Mouse (Mus musculus) myocyte (in vitro differentiated cells): Measurements from ENCODE around the gene Kifc3. TPM values are rescaled to one million over a fixed set of nuclear protein-coding genes. Genes with fewer than 3 reads are reported as not detected.
A peak's percentile ranks its signal among the peaks of the same experiment; 100 is the strongest.

Source experiments
- H3K27me3 ChIP-seq: one replicate; pipeline ENCODE4 v1.6.1; 2011; ENCODE audit not compliant: control insufficient read depth, insufficient read depth, insufficient read length
- H3K36me3 ChIP-seq: one replicate; pipeline ENCODE4 v1.6.1; 2011; ENCODE audit not compliant: control insufficient read depth, insufficient read depth
- H3K4me2 ChIP-seq: one replicate; pipeline ENCODE4 v1.6.1; 2011; ENCODE audit warnings: low read depth, control low read depth
- H3K4me3 ChIP-seq: one replicate; pipeline ENCODE4 v1.5.1; 2011; ENCODE audit warnings: mild to moderate bottlenecking, control low read depth, moderate library complexity
- H3K79me2 ChIP-seq: one replicate; pipeline ENCODE4 v1.6.1; 2011; ENCODE audit not compliant: control insufficient read depth, insufficient read depth
- H3ac ChIP-seq: one replicate; pipeline ENCODE4 v1.6.1; 2011; ENCODE audit not compliant: control insufficient read depth, insufficient read length
- CEBPB ChIP-seq: IDR thresholded peaks from 2 replicates; pipeline ENCODE4 v1.6.1; 2011; ENCODE audit warnings: mild to moderate bottlenecking, moderate library complexity; ENCODE audit not compliant: poor library complexity, insufficient read depth, severe bottlenecking
- E2F4 ChIP-seq: IDR thresholded peaks from one replicate; pipeline ENCODE4 v1.6.1; 2011; ENCODE audit warnings: mild to moderate bottlenecking, control low read depth, moderate library complexity; ENCODE audit not compliant: insufficient read depth
- MAX ChIP-seq: IDR thresholded peaks from one replicate; pipeline ENCODE4 v1.6.1; 2011; ENCODE audit warnings: low read depth, mild to moderate bottlenecking, control low read depth
- MYOD1 ChIP-seq, 3 experiments: IDR thresholded peaks; one replicate each; pipeline ENCODE4 v1.6.1; 2011; ENCODE audit warnings: control low read depth in 2 of 3, low read depth in 2 of 3, mild to moderate bottlenecking in 2 of 3, moderate library complexity in 1 of 3; ENCODE audit not compliant: insufficient read length in 2 of 3, control insufficient read depth in 1 of 3
- MYOG ChIP-seq, 3 experiments: IDR thresholded peaks; one replicate each; pipeline ENCODE4 v1.6.1; 2011; ENCODE audit warnings: control low read depth in 2 of 3, low read depth in 2 of 3, mild to moderate bottlenecking in 2 of 3; ENCODE audit not compliant: insufficient read length in 2 of 3, control insufficient read depth in 1 of 3, insufficient read depth in 1 of 3
- POLR2A ChIP-seq: IDR thresholded peaks from one replicate; pipeline ENCODE4 v1.6.1; 2011; ENCODE audit warnings: low read depth, mild to moderate bottlenecking, control low read depth, moderate library complexity; ENCODE audit not compliant: insufficient read length
- POLR2AphosphoS2 ChIP-seq: IDR thresholded peaks from one replicate; pipeline ENCODE4 v1.6.1; 2011; ENCODE audit warnings: low read depth, control low read depth; ENCODE audit not compliant: insufficient read length
- REST ChIP-seq: IDR thresholded peaks from one replicate; pipeline ENCODE4 v1.6.1; 2011; ENCODE audit warnings: mild to moderate bottlenecking, control low read depth, moderate library complexity; ENCODE audit not compliant: insufficient read depth, insufficient read length
- SRF ChIP-seq: IDR thresholded peaks from one replicate; pipeline ENCODE4 v1.6.1; 2011; ENCODE audit warnings: low read depth; ENCODE audit not compliant: control insufficient read depth, insufficient read length
- TCF12 ChIP-seq: IDR thresholded peaks from one replicate; pipeline ENCODE4 v1.6.1; 2011; ENCODE audit warnings: mild to moderate bottlenecking, control low read depth; ENCODE audit not compliant: poor library complexity, insufficient read depth, severe bottlenecking
- TCF3 ChIP-seq: IDR thresholded peaks from one replicate; pipeline ENCODE4 v1.6.1; 2011; ENCODE audit warnings: low read depth, control low read depth; ENCODE audit not compliant: insufficient read length
- USF1 ChIP-seq: IDR thresholded peaks from one replicate; pipeline ENCODE4 v1.6.1; 2011; ENCODE audit warnings: low read depth, mild to moderate bottlenecking, control low read depth, moderate library complexity
- polyA plus RNA-seq: library from polyadenylated mRNA; unstranded; fragments of >200 nt; fragmentation: generic; extraction: Trizol; gene quantifications from one replicate; pipeline ENCODE4 v1.2.1, GENCODE M21; 2012; ENCODE audit warnings: missing spikeins

The Kifc3 gene
- polyA plus RNA-seq, 1 experiment: 22.6 TPM

DNA sequence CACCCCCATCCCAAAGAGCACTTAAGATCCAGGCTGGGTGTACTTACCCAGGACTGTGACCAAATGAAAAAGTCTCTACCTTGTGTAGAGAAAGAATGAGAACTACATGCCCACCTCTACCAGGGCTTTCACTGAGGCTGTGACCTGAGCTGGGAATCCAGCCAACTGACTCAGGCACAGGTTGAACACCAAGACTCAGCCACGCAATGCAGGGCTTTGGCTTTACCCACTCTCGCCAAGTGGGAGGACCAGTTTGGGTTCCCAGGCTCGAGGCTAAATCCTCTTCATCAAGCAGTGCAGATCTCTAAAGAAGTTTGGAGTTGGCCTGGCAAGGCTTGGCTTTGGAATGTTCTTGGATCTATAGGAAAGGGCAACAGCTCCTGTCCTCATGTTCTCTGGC lies 127.1 kb downstream of the Kifc3 start:
- no peaks in the 10 kb centered on the region for H3K79me2 ChIP-seq
- H3K27me3 ChIP-seq: no peaks in the 10 kb centered on the region
- no peak overlapping the region for H3K4me2 ChIP-seq
- H3ac ChIP-seq: no peak overlapping the region
- no peak overlapping the region for H3K4me3 ChIP-seq
- TF ChIP-seq MYOG (IDR thresholded peaks at IDR 0.05; ENCODE audit: control insufficient read depth in 1 of 3, insufficient read depth in 1 of 3, insufficient read length in 2 of 3, low read depth in 2 of 3) (no peak), POLR2A (no peak), MAX (no peak)
- H3K36me3 ChIP-seq: no peaks in the 10 kb centered on the region

DNA sequence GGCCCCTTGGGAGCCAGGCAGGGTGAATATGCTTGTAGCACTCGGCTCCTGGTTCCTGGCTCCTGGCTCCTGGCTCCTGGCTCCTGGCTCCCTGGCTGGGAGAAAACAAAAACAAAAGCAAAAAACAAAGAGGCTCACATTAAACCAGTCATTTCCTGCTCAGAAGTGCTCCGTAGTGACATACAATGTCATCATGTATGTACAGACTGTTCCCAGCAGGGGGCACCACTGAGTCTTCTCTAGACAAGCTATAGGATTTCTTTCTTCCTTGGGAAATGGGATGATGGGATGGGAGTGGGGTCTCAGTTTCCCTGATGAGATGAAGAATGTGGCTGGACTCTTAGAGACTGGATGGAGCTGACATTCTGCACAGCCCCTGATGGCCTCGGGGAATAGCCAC lies 135.0 kb downstream of the Kifc3 start:
- Histone ChIP-seq H3K79me2 (no peaks in the 10 kb centered on the region), H3K4me2 (no peak overlapping the region), H3K36me3 (no peaks in the 10 kb centered on the region), H3K27me3 (no peaks in the 10 kb centered on the region), H3ac (no peak overlapping the region), H3K4me3 (no peak overlapping the region)
- TF ChIP-seq CEBPB: no peak
- no peak for TF ChIP-seq MYOG (IDR thresholded peaks at IDR 0.05; ENCODE audit: control insufficient read depth in 1 of 3, insufficient read depth in 1 of 3, insufficient read length in 2 of 3, low read depth in 2 of 3)
- TF ChIP-seq MAX: no peak
- TF ChIP-seq POLR2A: no peak
- no peak for TF ChIP-seq REST
- no peak for TF ChIP-seq E2F4
- TF ChIP-seq TCF12: no peak
- TF ChIP-seq TCF3: no peak
- TF ChIP-seq USF1: no peak
- no peak for TF ChIP-seq SRF
- no peak for TF ChIP-seq MYOD1 (IDR thresholded peaks at IDR 0.05; ENCODE audit: control insufficient read depth in 1 of 3, insufficient read length in 2 of 3, low read depth in 2 of 3)
- TF ChIP-seq POLR2AphosphoS2: no peak

DNA sequence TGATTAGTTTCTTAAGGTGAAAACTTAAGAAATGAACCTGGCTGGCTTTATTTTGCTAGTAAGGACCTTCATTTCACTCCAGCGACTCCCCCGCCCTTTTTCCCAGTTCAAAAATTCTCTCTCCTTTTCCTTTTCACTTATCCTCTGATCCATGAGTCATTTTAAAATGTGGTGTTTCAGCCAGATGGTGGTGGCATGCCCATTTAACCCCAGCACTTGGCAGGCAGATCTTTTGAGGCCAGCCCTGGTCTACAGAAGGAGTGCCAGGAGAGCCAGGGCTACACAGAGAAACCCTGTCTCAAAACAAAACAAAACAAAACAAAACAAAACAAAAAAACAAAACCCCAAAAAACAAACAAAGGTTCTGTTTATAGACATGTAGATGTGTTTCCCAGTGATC lies 138.1 kb downstream of the Kifc3 start:
- no peaks in the 10 kb centered on the region for H3K27me3 ChIP-seq
- TF ChIP-seq MAX (no peak), TCF3 (no peak), USF1 (no peak), CEBPB (no peak)
- H3K4me3 ChIP-seq: no peak overlapping the region
- peak overlapping the region; percentile 46 for H3K4me2 ChIP-seq
- no peak overlapping the region for H3ac ChIP-seq
- H3K79me2 ChIP-seq: no peaks in the 10 kb centered on the region
- H3K36me3 ChIP-seq: no peaks in the 10 kb centered on the region

DNA sequence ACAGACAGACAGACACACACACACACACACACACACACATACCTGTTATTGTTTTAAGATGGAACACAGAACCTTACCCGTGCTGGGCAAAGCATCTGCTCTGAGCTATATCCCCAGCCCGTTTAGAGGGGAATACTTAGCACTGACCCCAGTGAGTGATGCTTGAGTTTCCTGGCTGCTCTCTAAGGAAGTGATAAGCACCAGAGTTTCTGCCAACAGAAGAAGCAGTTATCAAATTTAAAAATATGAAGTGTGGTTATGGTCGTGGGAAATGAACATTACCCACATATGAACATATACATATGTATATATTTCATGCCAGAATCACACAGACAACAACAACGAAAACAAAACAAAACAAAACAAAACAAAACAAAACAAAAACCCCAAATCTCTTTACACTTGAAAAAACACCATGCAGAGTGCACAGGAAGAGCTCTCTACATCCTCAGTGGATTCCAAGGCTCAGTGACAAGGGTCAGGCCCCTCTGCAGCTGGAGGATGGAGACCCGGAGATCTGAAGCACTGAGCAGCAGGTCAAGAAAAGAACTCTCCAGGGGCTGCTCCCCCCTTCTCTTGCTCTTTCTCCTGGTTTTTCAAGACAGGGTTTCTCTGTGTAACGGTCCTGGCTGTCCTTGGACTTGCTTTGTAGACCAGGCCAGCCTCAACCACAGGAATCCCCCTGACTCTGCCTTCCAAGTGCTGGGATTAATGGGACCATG lies 142.6 kb downstream of the Kifc3 start:
- H3K4me2 ChIP-seq: no peak overlapping the region
- TF ChIP-seq CEBPB (no peak), E2F4 (no peak), TCF3 (no peak), MAX (no peak), POLR2AphosphoS2 (no peak), USF1 (no peak), TCF12 (no peak), SRF (no peak), MYOD1 (IDR thresholded peaks at IDR 0.05; ENCODE audit: control insufficient read depth in 1 of 3, insufficient read length in 2 of 3, low read depth in 2 of 3) (no peak), REST (no peak), POLR2A (no peak), MYOG (IDR thresholded peaks at IDR 0.05; ENCODE audit: control insufficient read depth in 1 of 3, insufficient read depth in 1 of 3, insufficient read length in 2 of 3, low read depth in 2 of 3) (no peak)
- no peak overlapping the region for H3K4me3 ChIP-seq
- no peaks in the 10 kb centered on the region for H3K27me3 ChIP-seq
- no peak overlapping the region for H3ac ChIP-seq
- no peaks in the 10 kb centered on the region for H3K36me3 ChIP-seq
- no peaks in the 10 kb centered on the region for H3K79me2 ChIP-seq

DNA sequence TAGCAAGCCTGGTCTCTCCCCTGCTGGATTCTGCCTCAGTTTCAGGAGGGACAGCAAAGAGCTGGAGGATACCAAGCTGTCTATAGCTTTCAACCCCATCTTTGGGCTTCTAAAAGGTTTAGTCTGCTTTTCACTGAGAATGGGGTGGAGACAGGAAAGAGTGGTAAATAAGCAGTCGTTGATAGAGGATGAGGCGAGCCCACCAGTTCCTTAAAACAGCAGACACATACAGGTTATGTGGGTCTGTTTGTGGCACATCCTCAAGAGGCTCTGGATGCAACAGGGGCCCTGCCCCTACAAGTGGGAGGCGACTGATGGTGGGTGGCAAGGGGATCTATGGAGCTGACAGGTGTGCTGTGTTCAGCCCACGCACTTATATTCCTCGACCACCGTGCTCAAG lies 144.0 kb downstream of the Kifc3 start:
- Histone ChIP-seq H3K79me2 (no peaks in the 10 kb centered on the region), H3K27me3 (no peaks in the 10 kb centered on the region), H3ac (no peak overlapping the region), H3K36me3 (no peaks in the 10 kb centered on the region), H3K4me3 (no peak overlapping the region), H3K4me2 (no peak overlapping the region)
- TF ChIP-seq TCF3 (no peak), USF1 (no peak), MAX (no peak), SRF (no peak), E2F4 (no peak), REST (no peak), POLR2AphosphoS2 (no peak), TCF12 (no peak), POLR2A (no peak), CEBPB (no peak), MYOG (IDR thresholded peaks at IDR 0.05; ENCODE audit: control insufficient read depth in 1 of 3, insufficient read depth in 1 of 3, insufficient read length in 2 of 3, low read depth in 2 of 3) (no peak), MYOD1 (IDR thresholded peaks at IDR 0.05; ENCODE audit: control insufficient read depth in 1 of 3, insufficient read length in 2 of 3, low read depth in 2 of 3) (no peak)
